Mouse (Mus musculus): ENCODE data around the gene Yod1.

Gene Yod1

GRCm38 (mm10) chr1:130732706-130733658, 15.9 kb downstream of the Yod1 start:
- DNase-seq: no peak

- DNase-seq: no peak
These were observed 16.5 kb downstream of the Yod1 start for GRCm38 (mm10) chr1:130733671-130734070.

GRCm38 (mm10) chr1:130734452-130734851, 17.3 kb downstream of the Yod1 start:
- no peak for DNase-seq

GRCm38 (mm10) chr1:130734852-130735251, 17.7 kb downstream of the Yod1 start:
- DNase-seq: no peak

- no peak for DNase-seq
These were observed 20.3 kb downstream of the Yod1 start for GRCm38 (mm10) chr1:130737411-130737881.

- DNase-seq: no peak
These were observed 20.8 kb downstream of the Yod1 start for GRCm38 (mm10) chr1:130737916-130738315.

GRCm38 (mm10) chr1:130738551-130739106, 21.5 kb downstream of the Yod1 start:
- DNase-seq: no peak

GRCm38 (mm10) chr1:130739636-130740035, 22.5 kb downstream of the Yod1 start:
- DNase-seq: no peak

- DNase-seq: peak; percentile 31
These were observed 23.1 kb downstream of the Yod1 start for GRCm38 (mm10) chr1:130740227-130740648.

GRCm38 (mm10) chr1:130740781-130741720, 23.9 kb downstream of the Yod1 start:
- DNase-seq: peak; percentile 47

- DNase-seq: no peak
These were observed 25.1 kb downstream of the Yod1 start for GRCm38 (mm10) chr1:130742201-130742600.

- no peak for DNase-seq
These were observed 26.6 kb downstream of the Yod1 start for GRCm38 (mm10) chr1:130743775-130744174.

GRCm38 (mm10) chr1:130744217-130744616, 27.1 kb downstream of the Yod1 start:
- no peak for DNase-seq

GRCm38 (mm10) chr1:130744961-130745360, 27.8 kb downstream of the Yod1 start:
- no peak for DNase-seq

GRCm38 (mm10) chr1:130745591-130745990, 28.5 kb downstream of the Yod1 start:
- no peak for DNase-seq

GRCm38 (mm10) chr1:130746819-130747218, 29.7 kb downstream of the Yod1 start:
- no peak for DNase-seq

GRCm38 (mm10) chr1:130759689-130760088, 42.6 kb downstream of the Yod1 start:
- no peak for DNase-seq

- no peak for DNase-seq
These were observed 44.5 kb downstream of the Yod1 start for GRCm38 (mm10) chr1:130761597-130761996.

GRCm38 (mm10) chr1:130762045-130762760, 45.1 kb downstream of the Yod1 start:
- DNase-seq: no peak

GRCm38 (mm10) chr1:130764027-130764461, 46.9 kb downstream of the Yod1 start:
- no peak for DNase-seq

GRCm38 (mm10) chr1:130767066-130767465, 49.9 kb downstream of the Yod1 start:
- no peak for DNase-seq

GRCm38 (mm10) chr1:130769925-130770324, 52.8 kb downstream of the Yod1 start:
- DNase-seq: no peak
